16 mouse cellular contexts compared by ENCODE assay signal in the genomic region with DNA sequence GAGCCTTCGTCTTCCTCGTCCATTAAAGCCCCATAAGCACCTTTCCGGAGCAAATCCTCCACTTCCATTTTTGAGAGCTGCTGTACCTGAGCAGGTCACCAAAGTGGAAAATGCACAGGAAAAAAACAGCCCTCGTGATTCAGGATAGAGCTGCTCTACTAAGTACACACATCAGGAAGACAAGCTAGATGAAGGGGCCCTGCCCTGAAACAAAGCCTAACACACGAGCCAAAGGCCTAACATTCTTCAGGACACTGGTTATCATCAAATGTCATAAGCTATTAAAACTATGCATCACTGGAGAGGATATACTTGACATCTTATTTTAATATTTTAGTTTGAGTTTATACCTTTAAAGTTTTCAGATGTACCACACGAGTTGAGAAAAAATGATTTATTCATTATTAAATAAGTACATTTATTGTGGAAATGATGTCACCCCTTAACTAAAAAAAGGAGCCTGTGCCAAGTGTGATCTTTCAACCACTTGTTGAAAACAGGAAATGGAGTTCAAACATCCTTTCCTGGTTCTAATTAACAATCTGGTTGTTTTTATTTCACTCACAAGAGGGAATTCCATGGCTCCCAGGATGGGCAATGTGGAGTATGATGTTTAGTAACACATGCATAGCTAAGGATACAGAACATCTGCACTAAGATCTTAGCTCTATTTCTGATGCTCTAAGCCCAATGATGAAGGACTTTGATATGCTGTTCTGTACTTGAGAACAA.
DNase-seq lines count a peak whose midpoint lies in the region; ATAC-seq and TF ChIP-seq lines count a peak whose summit lies in the region.
"Had no signal": no experiment of that assay in that cellular context is flagged by ENCODE, and none has a peak within 500 bp of the region (broad histone marks: within the 10 kb centered on the region; RNA-seq: fewer than 3 reads in every experiment).

No protein-coding gene starts in this region.

- H3K4me3 ChIP-seq in kidney, postnatal 0 days (replicated peaks; ENCODE audit: low read depth, low read length): no peak overlapping the region
- no peak overlapping the region for H3K4me3 ChIP-seq in kidney, embryonic 14.5 days (ENCODE audit: low read length)
- no peak overlapping the region for H3K4me3 ChIP-seq in liver, postnatal 0 days (ENCODE audit: low read depth, low read length)
- H3K4me3 ChIP-seq: forebrain, embryonic 10.5 days; layer of hippocampus, adult 2 months had no signal

- no peak overlapping the region for H3K9ac ChIP-seq in kidney, postnatal 0 days (ENCODE audit: low read depth, low read length)
- H3K9ac ChIP-seq in kidney, embryonic 14.5 days (ENCODE audit: low read depth, low read length): no peak overlapping the region
- H3K9ac ChIP-seq in liver, postnatal 0 days (replicated peaks): no peak overlapping the region
- H3K9ac ChIP-seq: liver, embryonic 14.5 days had no signal

- H3K4me1 ChIP-seq in kidney, postnatal 0 days (replicated peaks; ENCODE audit: insufficient read depth, low read length): no peaks in the 10 kb centered on the region
- H3K4me1 ChIP-seq in kidney, embryonic 14.5 days (ENCODE audit: control insufficient read depth, insufficient read depth, low read length): no peaks in the 10 kb centered on the region
- H3K4me1 ChIP-seq in liver, postnatal 0 days (ENCODE audit: insufficient read depth): no peaks in the 10 kb centered on the region
- H3K4me1 ChIP-seq: forebrain, embryonic 10.5 days had no signal

- ATAC-seq in kidney, postnatal 0 days (replicated peaks; ENCODE audit: low FRiP score, low read depth): no peak
- ATAC-seq in kidney, embryonic 14.5 days (ENCODE audit: low FRiP score, low TSS enrichment): no peak
- no peak for ATAC-seq in liver, postnatal 0 days
- ATAC-seq: inflammation-experienced regulatory T-cells, adult 6 months had no signal

- TF ChIP-seq EP300 in liver, postnatal 0 days (IDR thresholded peaks at IDR 0.05; ENCODE audit: low read depth): no peak

- 77% methylated on average over 6 of the region's 6 CpGs for WGBS in kidney, postnatal 0 days
- WGBS in kidney, embryonic 14.5 days: 77% methylated on average over 6 of the region's 6 CpGs
- 72% methylated on average over 6 of the region's 6 CpGs for WGBS in liver, postnatal 0 days (ENCODE audit: insufficient replicate concordance)

- H3K27me3 ChIP-seq in kidney, postnatal 0 days (ENCODE audit: insufficient read depth, low read length): no peaks in the 10 kb centered on the region
- H3K27me3 ChIP-seq in kidney, embryonic 14.5 days (ENCODE audit: control insufficient read depth, insufficient read depth, low read length): no peaks in the 10 kb centered on the region
- H3K27me3 ChIP-seq in liver, postnatal 0 days (ENCODE audit: insufficient read depth, low read length): no peaks in the 10 kb centered on the region

- H3K27ac ChIP-seq in kidney, postnatal 0 days: no peak overlapping the region
- no peak overlapping the region for H3K27ac ChIP-seq in kidney, embryonic 14.5 days (ENCODE audit: low read depth, low read length)
- 0 out of 2 replicates have a peak overlapping the region, but pooled peaks have one; percentile 22 for H3K27ac ChIP-seq in liver, postnatal 0 days (ENCODE audit: low read depth)
- H3K27ac ChIP-seq: forebrain, embryonic 10.5 days; layer of hippocampus, adult 2 months; liver, embryonic 14.5 days had no signal

- DNase-seq in heart, adult 11 months: peak; percentile 88
- DNase-seq in heart, adult 9 months (ENCODE audit: low spot score in 2 of 2): no peak
- DNase-seq in kidney, postnatal 0 days (ENCODE audit: low spot score): peak; percentile 50
- DNase-seq in NIH3T3 (ENCODE audit: low read depth): peak; percentile 18
- no peak for DNase-seq in liver, postnatal 0 days
- no peak for DNase-seq in right cerebral cortex, postnatal 36 days (ENCODE audit: low spot score in 2 of 2)
- DNase-seq in frontal cortex, postnatal 10 days (ENCODE audit: low spot score in 2 of 2): no peak
- DNase-seq: adrenal gland, postnatal 10 days; B cell, adult 2 months; cerebellum, adult 9-11 months; thymus, adult 18-20 months had no signal

- no peak overlapping the region for H3K4me2 ChIP-seq in kidney, postnatal 0 days (ENCODE audit: low read length)
- no peak overlapping the region for H3K4me2 ChIP-seq in kidney, embryonic 14.5 days (replicated peaks; ENCODE audit: low read depth, low read length)
- no peak overlapping the region for H3K4me2 ChIP-seq in liver, postnatal 0 days (ENCODE audit: low read depth, low read length)

- H3K36me3 ChIP-seq in kidney, postnatal 0 days (ENCODE audit: insufficient read depth, low read length): peaks cover 51% of the 10 kb centered on the region
- peaks cover 58% of the 10 kb centered on the region for H3K36me3 ChIP-seq in kidney, embryonic 14.5 days (ENCODE audit: control insufficient read depth, insufficient read depth, low read length)
- H3K36me3 ChIP-seq in liver, postnatal 0 days (replicated peaks; ENCODE audit: insufficient read depth, low read length): peaks cover 23% of the 10 kb centered on the region

- H3K9me3 ChIP-seq in kidney, postnatal 0 days (replicated peaks; ENCODE audit: low read length): no peaks in the 10 kb centered on the region
- no peaks in the 10 kb centered on the region for H3K9me3 ChIP-seq in kidney, embryonic 14.5 days (ENCODE audit: control insufficient read depth, low read length)
- no peaks in the 10 kb centered on the region for H3K9me3 ChIP-seq in liver, postnatal 0 days (ENCODE audit: low read length)
- H3K9me3 ChIP-seq: forebrain, embryonic 10.5 days had no signal

- no peak for TF ChIP-seq CTCF in kidney, postnatal 0 days (IDR thresholded peaks at IDR 0.05; ENCODE audit: low read depth)
- TF ChIP-seq CTCF in liver, postnatal 0 days (IDR thresholded peaks at IDR 0.05; ENCODE audit: low read depth): no peak

Comparison
In these comparisons a context has a peak if more than half of its experiments do, and no peak if none do; other contexts are left out.
1. DNase-seq: peak in heart, adult 11 months (single experiment), kidney, postnatal 0 days (single experiment) and NIH3T3 (single experiment); none in heart, adult 9 months (0 of 2), liver, postnatal 0 days (single experiment), right cerebral cortex, postnatal 36 days (0 of 2) and frontal cortex, postnatal 10 days (0 of 2).